Mouse (Mus musculus) heart, adult 18-20 months (tissue): ENCODE results near the gene Tnxb. TPM values are rescaled to one million over a fixed set of nuclear protein-coding genes. Genes with fewer than 3 reads are reported as not detected.

Experiments
- DNase-seq, 2 experiments: peaks; one replicate each; pipeline ENCODE4 v3.0.0; 2021 to 2022; ENCODE audit warnings: mixed read lengths in 1 of 2
- total RNA-seq, 2 experiments: library from RNA; stranded (reverse); gene quantifications; 2 replicates each; pipeline ENCODE4 v1.2.3; 2021

Tnxb gene
- total RNA-seq, 2 experiments from 2014 or later = 22.9 to 26.5 TPM

DNA sequence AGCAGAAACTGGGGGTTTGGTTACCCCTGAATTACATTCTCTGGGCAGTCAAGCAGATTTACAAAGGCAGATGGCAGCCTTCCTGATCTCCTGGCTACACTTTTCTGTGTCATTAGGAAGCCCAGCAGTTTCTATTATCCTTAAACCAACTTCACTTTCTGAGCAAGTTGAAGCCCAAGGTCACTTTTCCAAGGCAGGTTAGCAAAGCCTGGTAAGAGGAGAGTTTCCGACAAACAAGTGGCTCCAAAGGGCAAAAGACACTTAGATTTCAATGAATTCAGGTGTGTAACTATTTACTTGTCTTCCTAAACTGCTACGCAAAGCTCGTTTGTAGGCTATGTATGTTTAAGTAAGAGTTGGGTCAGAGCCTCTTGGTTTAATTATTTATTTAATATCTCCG is 27.0 kb upstream of the Tnxb start:
- no peak for DNase-seq

DNA sequence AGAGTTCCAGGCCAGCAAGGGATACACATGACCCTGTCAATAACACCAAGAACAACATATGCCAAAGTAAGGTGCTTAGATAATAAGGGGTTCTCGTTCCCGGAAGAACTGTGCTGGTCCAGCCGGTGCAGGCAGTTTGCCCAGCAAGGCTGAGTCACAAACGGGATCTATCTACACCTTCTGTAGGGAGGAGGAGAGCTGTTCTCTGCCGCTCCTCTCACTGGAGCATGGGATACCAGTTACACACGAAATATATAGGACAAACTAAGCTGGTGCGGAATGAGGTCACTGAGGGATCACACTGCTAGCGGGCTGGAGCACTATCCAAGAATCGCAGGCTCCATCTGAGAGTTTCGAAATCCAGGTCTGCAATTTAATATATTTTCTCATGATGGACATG is 26.4 kb upstream of the Tnxb start:
- DNase-seq = peak in 1 of 2 experiments; percentile 12

DNA sequence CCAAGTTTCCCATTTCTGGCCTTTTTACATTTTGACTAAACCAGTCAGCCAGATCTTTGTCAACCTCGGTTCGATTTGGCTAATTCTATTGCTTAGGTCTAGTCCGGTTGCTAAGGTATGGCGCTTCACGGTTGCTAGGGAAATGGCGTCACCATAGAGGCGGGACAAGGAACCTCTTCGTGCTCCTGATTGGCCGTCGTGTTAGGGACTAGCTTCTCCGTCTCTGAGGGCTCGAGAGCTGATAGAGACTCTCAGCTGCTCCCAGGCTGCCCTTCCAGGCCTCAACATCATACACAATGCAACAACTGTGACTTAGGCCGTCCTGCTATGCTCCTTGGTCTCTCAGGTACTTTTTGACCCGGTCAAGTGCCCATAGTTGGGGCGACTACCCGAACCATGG is 25.7 kb upstream of the Tnxb start, which contains the start of gene Fkbpl:
Gene Fkbpl (plus strand): TSS at position 157 of the 400 bp plus-strand sequence.
- peak; percentile 98 to 99 for DNase-seq

DNA sequence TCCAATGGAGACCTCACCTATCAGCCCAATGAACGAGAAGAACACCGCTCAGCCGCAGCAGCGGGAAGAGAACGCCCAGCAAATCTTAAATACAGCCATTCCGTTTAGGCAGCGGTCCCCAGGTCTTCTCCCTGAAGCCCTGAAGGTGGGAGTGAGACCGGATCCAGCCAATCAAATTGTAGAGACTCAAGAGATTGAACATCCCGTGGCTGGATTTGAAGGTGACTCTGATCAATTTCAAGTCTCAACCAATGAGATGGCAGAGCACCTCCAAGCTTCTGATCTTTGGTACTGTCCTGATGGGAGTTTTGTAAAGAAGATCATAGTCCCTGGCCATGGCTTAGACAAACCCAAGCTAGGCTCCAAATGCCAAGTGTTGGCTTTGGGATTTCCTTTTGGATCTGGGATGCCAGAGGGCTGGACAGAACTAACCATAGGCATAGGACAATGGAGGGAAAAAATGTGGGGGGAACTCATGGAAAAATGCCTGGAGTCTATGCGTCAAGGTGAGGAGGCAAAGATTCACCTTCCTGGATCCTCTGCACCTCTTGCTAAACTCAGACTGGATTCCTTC is 25.0 kb upstream of the Tnxb start:
- no peak for DNase-seq

DNA sequence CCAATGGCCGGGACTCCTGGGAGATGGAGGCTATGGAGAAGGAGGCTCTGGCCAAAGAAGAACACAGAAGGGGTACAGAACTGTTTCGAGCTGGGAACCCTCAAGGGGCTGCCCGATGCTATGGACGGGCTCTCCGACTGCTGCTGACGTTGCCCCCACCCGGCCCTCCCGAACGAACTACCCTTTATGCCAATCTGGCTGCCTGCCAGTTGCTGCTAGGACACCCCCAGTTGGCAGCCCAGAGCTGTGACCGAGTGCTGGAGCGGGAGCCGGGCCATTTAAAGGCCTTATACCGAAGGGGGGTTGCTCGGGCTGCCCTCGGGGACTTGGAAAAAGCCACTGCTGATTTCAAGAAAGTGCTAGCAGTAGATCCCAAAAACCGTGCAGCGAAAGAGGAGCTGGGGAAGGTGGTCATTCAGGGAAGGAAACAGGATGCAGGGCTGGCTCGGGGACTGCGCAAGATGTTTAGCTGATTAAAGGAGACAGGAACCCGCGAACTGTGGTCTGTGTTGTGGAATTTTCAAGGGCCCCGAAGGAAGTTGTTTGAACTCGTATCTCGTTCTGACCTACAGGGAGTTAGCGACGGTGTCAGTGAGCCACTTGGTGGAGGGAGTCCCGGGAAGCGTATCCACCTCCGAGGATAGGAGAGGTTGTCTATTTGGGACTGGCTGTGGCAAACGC is 24.4 kb upstream of the Tnxb start:
- DNase-seq = peak in 1 of 2 experiments; percentile 16

- DNase-seq = peak; percentile 94 to 99
Observed at GRCm38 (mm10) chr17:34646906-34647787, 23.2 kb upstream of the Tnxb start, which contains the start of gene Atf6b. TSS of gene Atf6b (plus strand) at chr17:34647146.

- DNase-seq = no peak
Observed at GRCm38 (mm10) chr17:34648141-34648890, 22.0 kb upstream of the Tnxb start.

GRCm38 (mm10) chr17:34649106-34649864 is 21.1 kb upstream of the Tnxb start:
- DNase-seq = peak in 1 of 2 experiments; percentile 10

- no peak for DNase-seq
Observed at GRCm38 (mm10) chr17:34650781-34651180, 19.6 kb upstream of the Tnxb start.

GRCm38 (mm10) chr17:34651507-34652221 is 18.7 kb upstream of the Tnxb start:
- no peak for DNase-seq

- no peak for DNase-seq
Observed at GRCm38 (mm10) chr17:34652546-34652945, 17.8 kb upstream of the Tnxb start.

GRCm38 (mm10) chr17:34652985-34653384 is 17.4 kb upstream of the Tnxb start:
- no peak for DNase-seq

GRCm38 (mm10) chr17:34653746-34654285 is 16.5 kb upstream of the Tnxb start:
- peak; percentile 69 to 89 for DNase-seq

DNA sequence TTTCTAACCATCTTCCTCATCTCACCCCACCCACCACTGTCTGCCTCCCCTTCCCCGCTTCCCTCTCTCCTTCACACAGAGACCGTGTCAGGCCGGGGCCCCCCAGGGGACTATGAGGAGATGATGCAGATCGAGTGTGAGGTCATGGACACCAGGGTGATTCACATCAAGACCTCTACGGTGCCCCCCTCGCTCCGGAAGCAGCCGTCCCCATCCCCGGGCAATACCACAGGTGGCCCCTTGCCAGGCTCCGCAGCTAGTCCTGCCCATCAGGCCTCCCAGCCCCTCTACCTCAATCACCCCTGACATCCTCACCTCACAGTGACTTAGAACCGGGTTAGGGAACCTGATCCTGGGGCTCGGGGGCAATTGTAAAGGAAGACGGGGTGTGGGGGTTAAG is 15.9 kb upstream of the Tnxb start:
- no peak for DNase-seq

DNA sequence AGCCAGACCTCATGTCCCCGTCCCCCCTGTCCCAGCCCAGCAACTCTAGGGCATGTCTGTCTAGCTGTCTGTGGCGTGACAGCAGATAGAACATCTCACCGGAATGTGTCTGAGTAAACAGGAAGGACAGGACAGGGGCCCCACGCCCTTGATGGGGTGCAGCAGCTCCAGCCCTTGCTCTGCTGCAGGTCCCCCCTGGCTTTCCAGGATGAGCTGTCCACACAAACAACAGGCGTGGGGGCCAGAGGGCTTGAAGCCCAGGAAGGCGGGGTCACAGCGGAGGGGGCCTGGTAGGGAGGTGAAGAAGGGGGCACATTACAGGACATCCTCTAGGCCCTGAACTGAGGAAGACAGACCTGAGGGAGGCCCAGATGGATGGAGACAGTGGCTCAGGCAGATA is 15.2 kb upstream of the Tnxb start:
- DNase-seq = no peak

- peak; percentile 93 to 97 for DNase-seq
Observed at GRCm38 (mm10) chr17:34655581-34655991, 14.7 kb upstream of the Tnxb start.

GRCm38 (mm10) chr17:34656666-34657065 is 13.7 kb upstream of the Tnxb start:
- DNase-seq = peak; percentile 57 to 73

- DNase-seq = peak in 1 of 2 experiments; percentile 51
Observed at GRCm38 (mm10) chr17:34657271-34657670, 13.1 kb upstream of the Tnxb start.

GRCm38 (mm10) chr17:34658145-34658544 is 12.2 kb upstream of the Tnxb start:
- DNase-seq = no peak

GRCm38 (mm10) chr17:34658591-34658990 is 11.7 kb upstream of the Tnxb start:
- DNase-seq = no peak
